Mouse (Mus musculus): ENCODE measurements around the gene Kars.

- TF ChIP-seq GATA1 (IDR thresholded peaks at IDR 0.05; ENCODE audit: borderline replicate concordance, low read length) (no peak), FLI1 (IDR thresholded peaks at IDR 0.05; ENCODE audit: low read length) (no peak)
Measured at GRCm38 (mm10) chr8:112054456-112054855, 43.3 kb upstream of the Kars start.
